Mouse (Mus musculus) ES-Bruce4 (cell line): ENCODE data around the gene Hsf2bp.

Experiments
- CTCF ChIP-seq: IDR thresholded peaks from one replicate; pipeline ENCODE4 v1.8.1; 2011; ENCODE audit warnings: low read depth, low read length
- EP300 ChIP-seq: IDR thresholded peaks from 2 replicates; pipeline ENCODE4 v1.6.1; 2011; ENCODE audit warnings: low read depth, low read length; ENCODE audit not compliant: insufficient read depth
- POLR2A ChIP-seq: IDR thresholded peaks from one replicate; pipeline ENCODE4 v1.8.1; 2011; ENCODE audit warnings: low read length; ENCODE audit not compliant: insufficient read depth

DNA sequence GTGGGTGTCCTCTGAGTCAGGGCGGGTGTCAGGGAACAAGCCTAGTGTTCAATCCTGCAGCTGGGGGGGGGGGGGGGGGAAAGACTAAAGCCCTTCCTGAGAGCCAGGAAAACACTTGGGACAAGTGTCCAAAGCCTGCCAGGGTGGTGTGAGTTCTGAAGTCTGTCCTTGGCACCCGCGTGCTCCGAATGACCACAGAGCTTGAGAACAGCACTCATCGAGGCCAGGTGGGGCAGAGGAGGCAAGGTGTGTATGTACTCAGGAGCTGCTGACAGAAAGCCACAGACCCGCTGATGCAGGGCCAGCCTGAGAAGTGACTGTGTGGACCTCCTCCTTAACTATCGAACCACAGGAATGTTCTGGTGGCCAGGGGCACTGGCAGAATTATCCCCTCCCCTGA is 116.5 kb downstream of the Hsf2bp start:
- TF ChIP-seq EP300, result no peak
- no peak for TF ChIP-seq POLR2A
- TF ChIP-seq CTCF, result no peak
